Mouse (Mus musculus) lung, postnatal 0 days (tissue): ENCODE measurements around the gene Mapre3.

Source experiments
- CTCF ChIP-seq: IDR thresholded peaks from 2 replicates; pipeline ENCODE4 v1.5.1; 2016; ENCODE audit warnings: antibody characterized with exemption, mild to moderate bottlenecking
- EP300 ChIP-seq: IDR thresholded peaks from 2 replicates; pipeline ENCODE4 v1.6.1; 2016; ENCODE audit warnings: antibody characterized with exemption, mild to moderate bottlenecking, control low read depth

DNA sequence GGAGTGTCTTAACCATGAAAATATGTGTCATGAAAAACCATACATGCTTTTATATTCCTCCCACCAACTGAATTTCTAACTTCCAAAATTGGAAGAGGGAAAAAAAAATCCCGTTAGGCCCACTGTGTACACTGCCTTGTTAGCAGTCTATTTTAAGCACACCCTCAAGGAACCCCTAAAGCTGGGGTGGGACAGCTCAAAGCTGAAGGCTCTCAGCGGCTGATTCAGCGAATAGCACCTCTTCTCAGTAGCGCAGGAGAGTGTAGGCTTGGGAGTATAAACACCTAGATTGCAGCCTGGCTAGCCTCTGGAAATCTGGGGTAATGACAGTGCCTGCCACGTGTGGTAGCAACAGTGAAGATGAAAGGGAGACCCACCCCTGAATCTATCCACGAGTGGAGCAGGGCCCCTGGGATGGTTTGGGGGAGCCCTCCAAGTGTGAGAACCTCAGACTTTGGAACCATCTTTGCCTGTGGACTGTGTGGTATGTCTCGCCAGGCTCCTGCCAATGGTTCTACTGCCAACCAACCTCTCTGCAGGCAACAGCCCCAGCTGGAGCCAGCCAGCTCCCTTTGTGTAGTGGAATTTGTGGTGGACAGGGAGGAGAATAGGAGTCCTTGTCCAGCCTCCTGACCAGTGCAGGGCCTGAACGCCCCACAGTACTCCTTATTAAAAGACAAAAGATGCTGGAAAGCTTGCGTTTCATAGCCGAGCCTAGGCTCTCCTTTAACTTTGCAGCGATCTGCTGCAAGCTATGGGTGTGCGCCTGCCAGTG is 48.7 kb upstream of the Mapre3 start:
- TF ChIP-seq CTCF (no peak), EP300 (no peak)
